Mouse (Mus musculus) heart, postnatal 4 days (tissue): ENCODE measurements around the gene Zfp46. TPM values are rescaled to one million over a fixed set of nuclear protein-coding genes. Genes with fewer than 3 reads are reported as not detected.

Experiments
- DNase-seq: peaks from one replicate; pipeline ENCODE4 v3.0.0; 2021
- total RNA-seq, 2 experiments: library from RNA; stranded (reverse); gene quantifications; 2 replicates each; pipeline ENCODE4 v1.2.3; 2021

Zfp46 gene
- total RNA-seq, result 10 to 100 TPM; 47.0 to 50.1 TPM

- peak; percentile 96 for DNase-seq
Measured at GRCm38 (mm10) chr4:136284455-136284854, at the start of gene Zfp46. Zfp46 (plus strand) TSS chr4:136284683.

- no peak for DNase-seq
Measured at GRCm38 (mm10) chr4:136238669-136239068, 45.8 kb upstream of the Zfp46 start.

GRCm38 (mm10) chr4:136239111-136239510 is 45.4 kb upstream of the Zfp46 start:
- peak; percentile 17 for DNase-seq

GRCm38 (mm10) chr4:136239622-136240021 is 44.9 kb upstream of the Zfp46 start:
- DNase-seq, result peak; percentile 91

GRCm38 (mm10) chr4:136240123-136240522 is 44.4 kb upstream of the Zfp46 start:
- DNase-seq, result peak; percentile 19

GRCm38 (mm10) chr4:136240955-136241354 is 43.5 kb upstream of the Zfp46 start:
- no peak for DNase-seq

- DNase-seq, result peak; percentile 59
Measured at GRCm38 (mm10) chr4:136242065-136242703, 42.3 kb upstream of the Zfp46 start.

GRCm38 (mm10) chr4:136242728-136243127 is 41.8 kb upstream of the Zfp46 start:
- no peak for DNase-seq

GRCm38 (mm10) chr4:136244208-136244607 is 40.3 kb upstream of the Zfp46 start:
- DNase-seq, result no peak

GRCm38 (mm10) chr4:136245681-136246080 is 38.8 kb upstream of the Zfp46 start:
- no peak for DNase-seq

GRCm38 (mm10) chr4:136246568-136246969 is 37.9 kb upstream of the Zfp46 start:
- peak; percentile 38 for DNase-seq

- no peak for DNase-seq
Measured at GRCm38 (mm10) chr4:136247386-136247728, 37.1 kb upstream of the Zfp46 start.

GRCm38 (mm10) chr4:136247729-136248463 is 36.6 kb upstream of the Zfp46 start, which contains the start of gene Tcea3:
Tcea3 (plus strand) TSS chr4:136247729.
- DNase-seq, result peak; percentile 79

GRCm38 (mm10) chr4:136248464-136249331 is 35.8 kb upstream of the Zfp46 start:
- DNase-seq, result peak; percentile 27

- DNase-seq, result peak; percentile 23
Measured at GRCm38 (mm10) chr4:136249332-136249647, 35.2 kb upstream of the Zfp46 start.

GRCm38 (mm10) chr4:136249780-136250179 is 34.7 kb upstream of the Zfp46 start:
- DNase-seq, result peak; percentile 67

- no peak for DNase-seq
Measured at GRCm38 (mm10) chr4:136255919-136256318, 28.6 kb upstream of the Zfp46 start.

GRCm38 (mm10) chr4:136256696-136257095 is 27.8 kb upstream of the Zfp46 start:
- no peak for DNase-seq

GRCm38 (mm10) chr4:136259916-136260315 is 24.6 kb upstream of the Zfp46 start:
- DNase-seq, result no peak

- DNase-seq, result peak; percentile 94
Measured at GRCm38 (mm10) chr4:136260491-136261180, 23.8 kb upstream of the Zfp46 start.

- DNase-seq, result no peak
Measured at GRCm38 (mm10) chr4:136261912-136262311, 22.6 kb upstream of the Zfp46 start.

- no peak for DNase-seq
Measured at GRCm38 (mm10) chr4:136263555-136263954, 20.9 kb upstream of the Zfp46 start.
